Mouse (Mus musculus) lung, postnatal 0 days (tissue): ENCODE measurements around the gene Rusc1. TPM values are rescaled to one million over a fixed set of nuclear protein-coding genes. Genes with fewer than 3 reads are reported as not detected.
A peak's percentile ranks its signal among the peaks of the same experiment; 100 is the strongest.

Experiments
- ATAC-seq: fragments of 200-750 bp; cut with Nextera tagmentation; 2 replicates; pipeline ENCODE4 v1.8.0; 2017; ENCODE audit warnings: moderate library complexity
- DNase-seq: peaks from one replicate; pipeline ENCODE4 v3.0.0-alpha.2; 2016; ENCODE audit warnings: low spot score
- H3K27ac ChIP-seq: fragments of 300-500 bp; sonication (generic); 2 replicates; pipeline ENCODE4 v1.5.1; 2014; ENCODE audit warnings: antibody characterized with exemption, mild to moderate bottlenecking, low read length, mixed read lengths
- H3K27me3 ChIP-seq: fragments of 300-500 bp; sonication (generic); replicated peaks from 2 replicates; pipeline ENCODE4 v1.6.1; 2014; ENCODE audit warnings: low read length, mixed read lengths; ENCODE audit not compliant: insufficient read depth
- H3K36me3 ChIP-seq: fragments of 300-500 bp; sonication (generic); 2 replicates; pipeline ENCODE4 v1.6.1; 2014; ENCODE audit warnings: low read length, mixed read lengths; ENCODE audit not compliant: insufficient read depth
- H3K4me1 ChIP-seq: fragments of 300-500 bp; sonication (generic); 2 replicates; pipeline ENCODE4 v1.6.1; 2014; ENCODE audit warnings: antibody characterized with exemption, low read depth, low read length, mixed read lengths; ENCODE audit not compliant: insufficient read depth
- H3K4me2 ChIP-seq: fragments of 300-500 bp; sonication (generic); replicated peaks from 2 replicates; pipeline ENCODE4 v1.6.1; 2014; ENCODE audit warnings: low read depth, mild to moderate bottlenecking, low read length, moderate library complexity, mixed read lengths
- H3K4me3 ChIP-seq: fragments of 300-500 bp; sonication (generic); 2 replicates; pipeline ENCODE4 v1.5.1; 2014; ENCODE audit warnings: low read depth, low read length
- H3K9ac ChIP-seq: fragments of 300-500 bp; sonication (generic); replicated peaks from 2 replicates; pipeline ENCODE4 v1.6.1; 2014; ENCODE audit warnings: low read depth, mild to moderate bottlenecking
- H3K9me3 ChIP-seq: fragments of 300-500 bp; sonication (generic); 2 replicates; pipeline ENCODE4 v1.6.1; 2016; ENCODE audit warnings: low read length, mixed read lengths
- CTCF ChIP-seq: IDR thresholded peaks from 2 replicates; pipeline ENCODE4 v1.5.1; 2016; ENCODE audit warnings: antibody characterized with exemption, mild to moderate bottlenecking
- EP300 ChIP-seq: IDR thresholded peaks from 2 replicates; pipeline ENCODE4 v1.6.1; 2016; ENCODE audit warnings: antibody characterized with exemption, mild to moderate bottlenecking, control low read depth
- WGBS: fragments of 180-500 bp; shearing (Covaris S2); extraction: QIAGEN DNeasy Blood & Tissue Kit; methylation state at CpG from one replicate; pipeline ENCODE4 v1.1.7; 2014; 5-methylcytosine and 5-hydroxymethylcytosine counted together
- polyA plus RNA-seq: library from polyadenylated mRNA; unstranded; fragments of >200 nt; fragmentation: Nextera tagmentation; extraction: Ambion mirVana; gene quantifications from 2 replicates; pipeline ENCODE4 v1.2.1, GENCODE M21; 2015

Rusc1 gene
- polyA plus RNA-seq, 1 experiment from 2014 or later: 17.9 TPM

GRCm38 (mm10) chr3:89131816-89132215 is 38.7 kb upstream of the Rusc1 start:
- no peak overlapping the region for H3K27ac ChIP-seq
- H3K36me3 ChIP-seq: no peaks in the 10 kb centered on the region
- H3K9ac ChIP-seq: no peak overlapping the region
- DNase-seq: no peak
- TF ChIP-seq CTCF: no peak
- no peak for TF ChIP-seq EP300
- peak overlapping the region; percentile 52; the same call in 1 of the 2 replicates for H3K4me2 ChIP-seq
- no peak for ATAC-seq
- no peaks in the 10 kb centered on the region for H3K4me1 ChIP-seq
- no peak overlapping the region for H3K4me3 ChIP-seq
- 44% methylated on average over 4 of the region's 4 CpGs for WGBS
- H3K9me3 ChIP-seq: no peaks in the 10 kb centered on the region
- no peaks in the 10 kb centered on the region for H3K27me3 ChIP-seq

- Histone ChIP-seq H3K4me3 (no peak overlapping the region), H3K4me1 (no peaks in the 10 kb centered on the region), H3K9ac (no peak overlapping the region), H3K4me2 (no peak overlapping the region), H3K27me3 (no peaks in the 10 kb centered on the region), H3K36me3 (no peaks in the 10 kb centered on the region), H3K27ac (no peak overlapping the region), H3K9me3 (no peaks in the 10 kb centered on the region)
- ATAC-seq: no peak
- DNase-seq: no peak
- WGBS: 80% methylated on average over 3 of the region's 3 CpGs
- no peak for TF ChIP-seq CTCF
These were observed 36.8 kb upstream of the Rusc1 start for GRCm38 (mm10) chr3:89129908-89130307.

- Histone ChIP-seq H3K4me1 (no peaks in the 10 kb centered on the region), H3K9me3 (no peaks in the 10 kb centered on the region), H3K36me3 (no peaks in the 10 kb centered on the region), H3K9ac (no peak overlapping the region), H3K27ac (no peak overlapping the region), H3K4me3 (no peak overlapping the region), H3K27me3 (no peaks in the 10 kb centered on the region), H3K4me2 (no peak overlapping the region)
- no peak for TF ChIP-seq CTCF
- TF ChIP-seq EP300: no peak
- no peak for DNase-seq
- 90% methylated on average over 3 of the region's 3 CpGs for WGBS
- no peak for ATAC-seq
These were observed 32.9 kb upstream of the Rusc1 start for GRCm38 (mm10) chr3:89125981-89126380.

- no peaks in the 10 kb centered on the region for H3K27me3 ChIP-seq
- 48% methylated on average over 3 of the region's 3 CpGs for WGBS
- no peaks in the 10 kb centered on the region for H3K9me3 ChIP-seq
- TF ChIP-seq EP300 (peak; percentile 45), CTCF (no peak)
- H3K4me2 ChIP-seq: no peak overlapping the region
- ATAC-seq (no peak), DNase-seq (peak; percentile 22)
- H3K27ac ChIP-seq: 0 out of 2 replicates have a peak overlapping the region, but pooled peaks have one; percentile 4
- H3K36me3 ChIP-seq: no peaks in the 10 kb centered on the region
- H3K9ac ChIP-seq: no peak overlapping the region
- no peaks in the 10 kb centered on the region for H3K4me1 ChIP-seq
- H3K4me3 ChIP-seq: no peak overlapping the region
These were observed 31.1 kb upstream of the Rusc1 start for GRCm38 (mm10) chr3:89124241-89124640.

- H3K4me3 ChIP-seq: no peak overlapping the region
- no peak overlapping the region for H3K27ac ChIP-seq
- DNase-seq (peak; percentile 67), ATAC-seq (peak; percentile 80)
- 67% methylated on average over 2 of the region's 2 CpGs for WGBS
- H3K9me3 ChIP-seq: no peaks in the 10 kb centered on the region
- no peak overlapping the region for H3K4me2 ChIP-seq
- H3K9ac ChIP-seq: no peak overlapping the region
- peak; percentile 52; the same call in 1 of the 2 replicates for TF ChIP-seq EP300
- TF ChIP-seq CTCF: no peak
- no peaks in the 10 kb centered on the region for H3K36me3 ChIP-seq
- no peaks in the 10 kb centered on the region for H3K27me3 ChIP-seq
- no peaks in the 10 kb centered on the region for H3K4me1 ChIP-seq
These were observed 30.2 kb upstream of the Rusc1 start for GRCm38 (mm10) chr3:89123313-89123712.

- Histone ChIP-seq H3K9ac (no peak overlapping the region), H3K4me1 (no peaks in the 10 kb centered on the region), H3K27ac (no peak overlapping the region), H3K9me3 (no peaks in the 10 kb centered on the region), H3K4me2 (no peak overlapping the region), H3K27me3 (no peaks in the 10 kb centered on the region), H3K36me3 (no peaks in the 10 kb centered on the region), H3K4me3 (no peak overlapping the region)
- peak; percentile 48 for DNase-seq
- WGBS: 11% methylated on average over 2 of the region's 2 CpGs
- ATAC-seq: no peak
- peak; percentile 71 for TF ChIP-seq CTCF
- TF ChIP-seq EP300: no peak
These were observed 22.4 kb upstream of the Rusc1 start for GRCm38 (mm10) chr3:89115522-89115921.

GRCm38 (mm10) chr3:89113058-89113457 is 19.9 kb upstream of the Rusc1 start:
- Histone ChIP-seq H3K9me3 (no peaks in the 10 kb centered on the region), H3K36me3 (no peaks in the 10 kb centered on the region), H3K4me3 (no peak overlapping the region), H3K27ac (no peak overlapping the region), H3K9ac (no peak overlapping the region), H3K4me2 (no peak overlapping the region), H3K27me3 (no peaks in the 10 kb centered on the region), H3K4me1 (no peaks in the 10 kb centered on the region)
- ATAC-seq: no peak; the same call in 1 of the 2 replicates
- WGBS: 50% methylated on average over 4 of the region's 4 CpGs
- TF ChIP-seq EP300 (no peak), CTCF (no peak)
- DNase-seq: no peak
